ENCODE assay signal across 12 mouse cellular contexts in the genomic region with DNA sequence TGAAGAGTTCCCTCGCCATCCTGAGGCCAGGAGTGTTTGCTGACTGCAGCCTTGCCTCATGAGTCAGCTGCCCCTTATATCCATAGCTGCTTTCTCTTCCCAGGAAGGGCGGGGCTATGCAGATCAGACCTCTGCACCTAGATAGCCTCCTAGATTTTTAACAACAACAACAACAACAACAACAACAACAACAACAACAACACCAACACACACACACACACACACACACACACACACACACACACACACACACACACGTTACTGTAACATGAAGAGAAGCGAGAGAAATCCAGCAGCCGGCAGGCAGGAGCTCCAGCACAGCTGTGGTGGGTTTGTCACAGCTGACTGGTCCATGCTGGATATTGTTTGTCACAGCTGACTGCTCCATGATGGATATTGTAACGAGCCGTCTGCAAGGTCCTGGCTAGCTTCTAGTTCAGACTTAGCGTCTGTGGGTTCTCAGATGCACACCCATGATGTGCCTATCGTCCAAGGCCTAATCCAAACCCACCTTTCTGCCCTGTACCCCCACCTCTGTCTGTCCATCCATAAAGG. TPM values are rescaled to one million over a fixed set of nuclear protein-coding genes. Genes with fewer than 3 reads are reported as not detected.
"Had no signal": no experiment of that assay in that cellular context is flagged by ENCODE, and none has a peak within 500 bp of the region (broad histone marks: within the 10 kb centered on the region; RNA-seq: fewer than 3 reads in every experiment).

A gene (minus strand): TSS at position 51 of the 555 bp plus-strand sequence.

RNA-seq across cellular contexts. Expression of the gene that starts here (rescaled TPM):
- polyA plus RNA-seq: frontal cortex, adult 2 months; heart, embryonic 12.5 days; heart, embryonic 14.5 days; heart, embryonic 16.5 days; hindbrain, embryonic 10.5 days; intestine, embryonic 14.5 days; intestine, embryonic 16.5 days; kidney, adult 2 months; kidney, embryonic 16.5 days; limb, embryonic 11.5 days; limb, embryonic 13.5 days; limb, embryonic 15.5 days had no signal
